Mouse (Mus musculus) gastrocnemius, postnatal 10 days (tissue): ENCODE data around the gene Rpp25l. TPM values are rescaled to one million over a fixed set of nuclear protein-coding genes. Genes with fewer than 3 reads are reported as not detected.
"Not testable (repeated sequence)": the region's sequence is repeated elsewhere in the genome, so short reads cannot be mapped to it uniquely, and the experiment has no call there.

Experiments
- DNase-seq: peaks from one replicate; pipeline ENCODE4 v3.0.0; 2021; ENCODE audit warnings: mixed read lengths
- total RNA-seq, 2 experiments: library from RNA; stranded (reverse); gene quantifications; 2 replicates each; pipeline ENCODE4 v1.2.3; 2021

Rpp25l gene
- total RNA-seq, 2 experiments from 2014 or later = 31.5 to 41.4 TPM

GRCm38 (mm10) chr4:41696930-41697841, 16.1 kb downstream of the Rpp25l start, which contains the start of gene Cntfr:
Gene Cntfr (minus strand): TSS chr4:41697089.
- DNase-seq = peak; percentile 87

GRCm38 (mm10) chr4:41696452-41696851, 16.9 kb downstream of the Rpp25l start:
- not testable (repeated sequence) for DNase-seq

GRCm38 (mm10) chr4:41695800-41696199, 17.5 kb downstream of the Rpp25l start:
- DNase-seq = not testable (repeated sequence)

GRCm38 (mm10) chr4:41693511-41693910, 19.8 kb downstream of the Rpp25l start:
- not testable (repeated sequence) for DNase-seq

- DNase-seq = not testable (repeated sequence)
These were observed 23.3 kb downstream of the Rpp25l start for GRCm38 (mm10) chr4:41690014-41690413.

GRCm38 (mm10) chr4:41688562-41688961, 24.8 kb downstream of the Rpp25l start:
- not testable (repeated sequence) for DNase-seq

GRCm38 (mm10) chr4:41685882-41686492, 27.3 kb downstream of the Rpp25l start:
- not testable (repeated sequence) for DNase-seq

GRCm38 (mm10) chr4:41684931-41685453, 28.3 kb downstream of the Rpp25l start:
- not testable (repeated sequence) for DNase-seq

- not testable (repeated sequence) for DNase-seq
These were observed 29.0 kb downstream of the Rpp25l start for GRCm38 (mm10) chr4:41684131-41684930.

- not testable (repeated sequence) for DNase-seq
These were observed 30.0 kb downstream of the Rpp25l start for GRCm38 (mm10) chr4:41683303-41683702.

GRCm38 (mm10) chr4:41682789-41683188, 30.5 kb downstream of the Rpp25l start:
- no peak for DNase-seq

- DNase-seq = no peak
These were observed 31.4 kb downstream of the Rpp25l start for GRCm38 (mm10) chr4:41681947-41682346.

- DNase-seq = no peak
These were observed 32.2 kb downstream of the Rpp25l start for GRCm38 (mm10) chr4:41681176-41681575.

GRCm38 (mm10) chr4:41679291-41679690, 34.0 kb downstream of the Rpp25l start:
- no peak for DNase-seq

- DNase-seq = no peak
These were observed 34.5 kb downstream of the Rpp25l start for GRCm38 (mm10) chr4:41678863-41679262.

GRCm38 (mm10) chr4:41677006-41677629, 36.2 kb downstream of the Rpp25l start:
- DNase-seq = peak; percentile 54

GRCm38 (mm10) chr4:41676248-41677005, 36.9 kb downstream of the Rpp25l start:
- DNase-seq = no peak

- DNase-seq = no peak
These were observed 40.1 kb downstream of the Rpp25l start for GRCm38 (mm10) chr4:41673186-41673585.

- peak; percentile 37 for DNase-seq
These were observed 40.8 kb downstream of the Rpp25l start for GRCm38 (mm10) chr4:41672522-41672963.

GRCm38 (mm10) chr4:41671963-41672480, 41.3 kb downstream of the Rpp25l start:
- no peak for DNase-seq
